Mouse (Mus musculus) ES-Bruce4 (cell line): ENCODE data around the gene Ankra2. TPM values are rescaled to one million over a fixed set of nuclear protein-coding genes. Genes with fewer than 3 reads are reported as not detected.
A peak's percentile ranks its signal among the peaks of the same experiment; 100 is the strongest.

ENCODE experiments used
- H3K27ac ChIP-seq: 2 replicates; pipeline ENCODE4 v1.5.1; 2012; ENCODE audit warnings: low read length, inconsistent platforms; ENCODE audit not compliant: insufficient read depth
- H3K27me3 ChIP-seq: 2 replicates; pipeline ENCODE4 v1.6.1; 2012; ENCODE audit warnings: mild to moderate bottlenecking, low read length, inconsistent platforms; ENCODE audit not compliant: control insufficient read depth, poor library complexity, insufficient read depth, severe bottlenecking
- H3K36me3 ChIP-seq: 2 replicates; pipeline ENCODE4 v1.6.1; 2012; ENCODE audit warnings: inconsistent platforms, mild to moderate bottlenecking, low read length, moderate library complexity; ENCODE audit not compliant: control insufficient read depth, poor library complexity, insufficient read depth, severe bottlenecking
- H3K4me1 ChIP-seq: one replicate; pipeline ENCODE4 v1.8.1; 2011; ENCODE audit warnings: low read length; ENCODE audit not compliant: control insufficient read depth, insufficient read depth
- H3K4me3 ChIP-seq: 2 replicates; pipeline ENCODE4 v1.5.1; 2011; ENCODE audit warnings: low read depth, mild to moderate bottlenecking, low read length
- H3K9ac ChIP-seq: 2 replicates; pipeline ENCODE4 v1.6.1; 2012; ENCODE audit warnings: low read depth, mild to moderate bottlenecking, inconsistent platforms; ENCODE audit not compliant: poor library complexity, severe bottlenecking
- H3K9me3 ChIP-seq: replicated peaks from 2 replicates; pipeline ENCODE4 v1.6.1; 2012; ENCODE audit warnings: mild to moderate bottlenecking, low read length, inconsistent platforms; ENCODE audit not compliant: control insufficient read depth, poor library complexity, insufficient read depth, severe bottlenecking
- CTCF ChIP-seq: IDR thresholded peaks from one replicate; pipeline ENCODE4 v1.8.1; 2011; ENCODE audit warnings: low read depth, low read length
- EP300 ChIP-seq: IDR thresholded peaks from 2 replicates; pipeline ENCODE4 v1.6.1; 2011; ENCODE audit warnings: low read depth, low read length; ENCODE audit not compliant: insufficient read depth
- POLR2A ChIP-seq: IDR thresholded peaks from one replicate; pipeline ENCODE4 v1.8.1; 2011; ENCODE audit warnings: low read length; ENCODE audit not compliant: insufficient read depth
- polyA plus RNA-seq: library from polyadenylated mRNA; stranded (reverse); fragments of >200 nt; gene quantifications from 2 replicates; pipeline ENCODE4 v1.2.4, GENCODE M21; 2011; ENCODE audit warnings: low read depth; ENCODE audit not compliant: missing spikeins, insufficient read depth, insufficient read length

Ankra2 gene
- polyA plus RNA-seq = 34.4 and 34.6 TPM in 2 replicates

GRCm38 (mm10) chr13:98262636-98263457 lies at the start of gene Ankra2, which contains the start of gene Utp15:
Gene Ankra2 (plus strand): TSS chr13:98263074.
Gene Utp15 (minus strand): TSS chr13:98263041.
- TF ChIP-seq EP300 (no peak), POLR2A (no peak), CTCF (no peak)
- peaks cover 24% of the 10 kb centered on the region for H3K36me3 ChIP-seq
- H3K27ac ChIP-seq = no peak within 1 kb of the TSS
- peak within 1 kb of the TSS; percentile 78 for H3K9ac ChIP-seq
- H3K27me3 ChIP-seq = no peaks in the 10 kb centered on the region
- H3K4me3 ChIP-seq = peak within 1 kb of the TSS; percentile 98
- H3K4me1 ChIP-seq = no peaks in the 10 kb centered on the region
- H3K9me3 ChIP-seq = no peaks in the 10 kb centered on the region

GRCm38 (mm10) chr13:98222848-98223247 lies 40.0 kb upstream of the Ankra2 start:
- H3K9ac ChIP-seq = no peak overlapping the region
- H3K27me3 ChIP-seq = no peaks in the 10 kb centered on the region
- H3K27ac ChIP-seq = no peak overlapping the region
- no peaks in the 10 kb centered on the region for H3K36me3 ChIP-seq
- H3K9me3 ChIP-seq = no peaks in the 10 kb centered on the region
- no peaks in the 10 kb centered on the region for H3K4me1 ChIP-seq
- TF ChIP-seq CTCF = peak; percentile 80
- TF ChIP-seq EP300 = no peak
- TF ChIP-seq POLR2A = no peak
- H3K4me3 ChIP-seq = no peak overlapping the region

- Histone ChIP-seq H3K27me3 (no peaks in the 10 kb centered on the region), H3K27ac (no peak overlapping the region), H3K4me3 (no peak overlapping the region), H3K4me1 (no peaks in the 10 kb centered on the region), H3K9me3 (no peaks in the 10 kb centered on the region), H3K36me3 (no peaks in the 10 kb centered on the region), H3K9ac (no peak overlapping the region)
- TF ChIP-seq EP300 (no peak), POLR2A (no peak), CTCF (no peak)
These were observed 36.6 kb upstream of the Ankra2 start for GRCm38 (mm10) chr13:98226225-98226624.

- Histone ChIP-seq H3K36me3 (no peaks in the 10 kb centered on the region), H3K4me1 (no peaks in the 10 kb centered on the region), H3K27ac (no peak overlapping the region), H3K9ac (no peak overlapping the region), H3K9me3 (no peaks in the 10 kb centered on the region; the same call in 1 of the 2 replicates), H3K27me3 (no peaks in the 10 kb centered on the region), H3K4me3 (no peak overlapping the region)
- TF ChIP-seq POLR2A = no peak
- TF ChIP-seq CTCF = no peak
- TF ChIP-seq EP300 = no peak
These were observed 32.4 kb upstream of the Ankra2 start for GRCm38 (mm10) chr13:98230511-98230910.

GRCm38 (mm10) chr13:98235451-98235850 lies 27.4 kb upstream of the Ankra2 start:
- H3K9me3 ChIP-seq = no peaks in the 10 kb centered on the region; the same call in 1 of the 2 replicates
- H3K4me1 ChIP-seq = no peaks in the 10 kb centered on the region
- no peak overlapping the region for H3K4me3 ChIP-seq
- no peaks in the 10 kb centered on the region for H3K27me3 ChIP-seq
- no peak overlapping the region for H3K9ac ChIP-seq
- no peak for TF ChIP-seq CTCF
- no peak for TF ChIP-seq EP300
- no peaks in the 10 kb centered on the region for H3K36me3 ChIP-seq
- no peak overlapping the region for H3K27ac ChIP-seq

GRCm38 (mm10) chr13:98239978-98240641 lies 22.8 kb upstream of the Ankra2 start:
- Histone ChIP-seq H3K27ac (no peak overlapping the region), H3K4me1 (no peaks in the 10 kb centered on the region), H3K27me3 (no peaks in the 10 kb centered on the region), H3K9me3 (no peaks in the 10 kb centered on the region), H3K36me3 (no peaks in the 10 kb centered on the region), H3K4me3 (no peak overlapping the region), H3K9ac (no peak overlapping the region)
- TF ChIP-seq CTCF (peak; percentile 70), POLR2A (no peak), EP300 (no peak)
